Mouse (Mus musculus): Measurements from ENCODE around the gene Rad50. TPM values are rescaled to one million over a fixed set of nuclear protein-coding genes. Genes with fewer than 3 reads are reported as not detected.

The Rad50 gene
- polyA plus RNA-seq, 1 experiment, result 4.3 TPM

- Histone ChIP-seq H3K4me2 (ENCODE audit: low read depth) (no peak overlapping the region), H3K36me3 (ENCODE audit: control insufficient read depth, insufficient read depth) (no peaks in the 10 kb centered on the region), H3K27me3 (ENCODE audit: control insufficient read depth, insufficient read depth, insufficient read length) (no peaks in the 10 kb centered on the region), H3ac (ENCODE audit: control insufficient read depth, insufficient read length) (no peak overlapping the region), H3K4me3 (no peak overlapping the region), H3K79me2 (ENCODE audit: control insufficient read depth, insufficient read depth) (no peaks in the 10 kb centered on the region)
- TF ChIP-seq MYOG (IDR thresholded peaks at IDR 0.05; ENCODE audit: control insufficient read depth in 1 of 3, insufficient read depth in 1 of 3, insufficient read length in 2 of 3, low read depth in 2 of 3) (no peak), CEBPB (IDR thresholded peaks at IDR 0.05; ENCODE audit: insufficient read depth, poor library complexity, severe bottlenecking) (no peak), SRF (IDR thresholded peaks at IDR 0.05; ENCODE audit: control insufficient read depth, insufficient read length, low read depth) (no peak), POLR2A (IDR thresholded peaks at IDR 0.05; ENCODE audit: insufficient read length, low read depth) (no peak), USF1 (IDR thresholded peaks at IDR 0.05; ENCODE audit: low read depth) (no peak), MYOD1 (IDR thresholded peaks at IDR 0.05; ENCODE audit: control insufficient read depth in 1 of 3, insufficient read length in 2 of 3, low read depth in 2 of 3) (no peak), MAX (IDR thresholded peaks at IDR 0.05; ENCODE audit: low read depth) (no peak), E2F4 (IDR thresholded peaks at IDR 0.05; ENCODE audit: insufficient read depth) (no peak), TCF12 (IDR thresholded peaks at IDR 0.05; ENCODE audit: insufficient read depth, poor library complexity, severe bottlenecking) (no peak), REST (IDR thresholded peaks at IDR 0.05; ENCODE audit: insufficient read depth, insufficient read length) (no peak), TCF3 (IDR thresholded peaks at IDR 0.05; ENCODE audit: insufficient read length, low read depth) (no peak)
These were observed 25.1 kb upstream of the Rad50 start for GRCm38 (mm10) chr11:53732244-53732643.

- TF ChIP-seq CEBPB (IDR thresholded peaks at IDR 0.05; ENCODE audit: insufficient read depth, poor library complexity, severe bottlenecking) (no peak), REST (IDR thresholded peaks at IDR 0.05; ENCODE audit: insufficient read depth, insufficient read length) (no peak), TCF12 (IDR thresholded peaks at IDR 0.05; ENCODE audit: insufficient read depth, poor library complexity, severe bottlenecking) (no peak), MAX (IDR thresholded peaks at IDR 0.05; ENCODE audit: low read depth) (no peak), SRF (IDR thresholded peaks at IDR 0.05; ENCODE audit: control insufficient read depth, insufficient read length, low read depth) (no peak), POLR2A (IDR thresholded peaks at IDR 0.05; ENCODE audit: insufficient read length, low read depth) (no peak), MYOG (IDR thresholded peaks at IDR 0.05; ENCODE audit: control insufficient read depth in 1 of 3, insufficient read depth in 1 of 3, insufficient read length in 2 of 3, low read depth in 2 of 3) (no peak), E2F4 (IDR thresholded peaks at IDR 0.05; ENCODE audit: insufficient read depth) (no peak), TCF3 (IDR thresholded peaks at IDR 0.05; ENCODE audit: insufficient read length, low read depth) (no peak), POLR2AphosphoS2 (IDR thresholded peaks at IDR 0.05; ENCODE audit: insufficient read length, low read depth) (no peak), USF1 (IDR thresholded peaks at IDR 0.05; ENCODE audit: low read depth) (no peak), MYOD1 (IDR thresholded peaks at IDR 0.05; ENCODE audit: control insufficient read depth in 1 of 3, insufficient read length in 2 of 3, low read depth in 2 of 3) (no peak)
- Histone ChIP-seq H3K79me2 (ENCODE audit: control insufficient read depth, insufficient read depth) (no peaks in the 10 kb centered on the region), H3K4me3 (no peak overlapping the region), H3K27me3 (ENCODE audit: control insufficient read depth, insufficient read depth, insufficient read length) (no peaks in the 10 kb centered on the region), H3K4me2 (ENCODE audit: low read depth) (no peak overlapping the region), H3K36me3 (ENCODE audit: control insufficient read depth, insufficient read depth) (no peaks in the 10 kb centered on the region), H3ac (ENCODE audit: control insufficient read depth, insufficient read length) (no peak overlapping the region)
These were observed 24.3 kb upstream of the Rad50 start for GRCm38 (mm10) chr11:53731457-53731856.

DNA sequence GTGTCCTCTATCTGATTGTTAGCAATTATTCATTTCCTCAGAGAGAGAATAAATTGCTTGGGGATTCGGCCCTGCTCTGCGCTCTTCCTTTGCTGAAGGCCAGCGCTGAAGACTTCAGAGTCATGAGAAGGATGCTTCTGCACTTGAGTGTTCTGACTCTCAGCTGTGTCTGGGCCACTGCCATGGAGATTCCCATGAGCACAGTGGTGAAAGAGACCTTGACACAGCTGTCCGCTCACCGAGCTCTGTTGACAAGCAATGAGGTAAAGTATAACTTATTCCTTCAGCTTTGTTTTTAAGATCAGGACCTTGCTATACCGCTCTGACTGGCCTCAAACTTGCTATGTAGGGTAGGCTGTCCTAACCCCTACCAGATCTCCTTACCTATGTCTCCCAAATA lies 13.6 kb upstream of the Rad50 start, which contains the start of gene Il5:
TSS of gene Il5 (plus strand) at position 80 of the 400 bp plus-strand sequence.
- H3K4me2 ChIP-seq (ENCODE audit: low read depth), result no peak within 1 kb of the TSS
- H3K4me3 ChIP-seq, result no peak within 1 kb of the TSS
- no peaks in the 10 kb centered on the region for H3K79me2 ChIP-seq (ENCODE audit: control insufficient read depth, insufficient read depth)
- H3K27me3 ChIP-seq (ENCODE audit: control insufficient read depth, insufficient read depth, insufficient read length), result peaks cover 24% of the 10 kb centered on the region
- no peak within 1 kb of the TSS for H3ac ChIP-seq (ENCODE audit: control insufficient read depth, insufficient read length)
- no peaks in the 10 kb centered on the region for H3K36me3 ChIP-seq (ENCODE audit: control insufficient read depth, insufficient read depth)
- TF ChIP-seq MYOD1 (IDR thresholded peaks at IDR 0.05; ENCODE audit: control insufficient read depth in 1 of 3, insufficient read length in 2 of 3, low read depth in 2 of 3) (no peak), MYOG (IDR thresholded peaks at IDR 0.05; ENCODE audit: control insufficient read depth in 1 of 3, insufficient read depth in 1 of 3, insufficient read length in 2 of 3, low read depth in 2 of 3) (no peak), TCF12 (IDR thresholded peaks at IDR 0.05; ENCODE audit: insufficient read depth, poor library complexity, severe bottlenecking) (no peak), CEBPB (IDR thresholded peaks at IDR 0.05; ENCODE audit: insufficient read depth, poor library complexity, severe bottlenecking) (no peak), E2F4 (IDR thresholded peaks at IDR 0.05; ENCODE audit: insufficient read depth) (no peak), USF1 (IDR thresholded peaks at IDR 0.05; ENCODE audit: low read depth) (no peak), MAX (IDR thresholded peaks at IDR 0.05; ENCODE audit: low read depth) (no peak)

DNA sequence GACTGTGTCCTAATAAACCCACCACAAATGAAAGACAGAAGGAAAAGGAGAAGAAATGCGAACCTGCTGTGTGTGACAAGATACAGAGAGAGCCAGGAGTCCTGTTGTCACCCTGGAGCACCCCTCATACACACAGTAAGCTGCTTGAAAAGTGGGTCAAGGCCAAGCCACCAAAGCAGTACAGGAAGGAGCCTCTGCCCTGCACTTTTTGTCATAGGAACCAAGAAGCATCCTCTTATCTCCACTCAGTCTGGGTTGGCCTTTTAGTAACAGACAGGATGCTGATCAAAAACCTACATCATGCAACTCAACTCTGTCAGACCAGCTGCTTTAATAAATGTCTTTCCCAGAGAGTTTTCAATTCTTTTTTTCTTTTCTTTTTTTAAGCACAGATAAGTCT lies 12.6 kb upstream of the Rad50 start:
- Histone ChIP-seq H3K79me2 (ENCODE audit: control insufficient read depth, insufficient read depth) (no peaks in the 10 kb centered on the region), H3ac (ENCODE audit: control insufficient read depth, insufficient read length) (no peak overlapping the region), H3K4me2 (ENCODE audit: low read depth) (no peak overlapping the region), H3K27me3 (ENCODE audit: control insufficient read depth, insufficient read depth, insufficient read length) (peaks cover 24% of the 10 kb centered on the region), H3K36me3 (ENCODE audit: control insufficient read depth, insufficient read depth) (no peaks in the 10 kb centered on the region), H3K4me3 (no peak overlapping the region)
- TF ChIP-seq MAX (IDR thresholded peaks at IDR 0.05; ENCODE audit: low read depth), result no peak
- no peak for TF ChIP-seq POLR2AphosphoS2 (IDR thresholded peaks at IDR 0.05; ENCODE audit: insufficient read length, low read depth)
- no peak for TF ChIP-seq POLR2A (IDR thresholded peaks at IDR 0.05; ENCODE audit: insufficient read length, low read depth)
- no peak for TF ChIP-seq SRF (IDR thresholded peaks at IDR 0.05; ENCODE audit: control insufficient read depth, insufficient read length, low read depth)
- no peak for TF ChIP-seq REST (IDR thresholded peaks at IDR 0.05; ENCODE audit: insufficient read depth, insufficient read length)
- no peak for TF ChIP-seq TCF3 (IDR thresholded peaks at IDR 0.05; ENCODE audit: insufficient read length, low read depth)
- TF ChIP-seq CEBPB (IDR thresholded peaks at IDR 0.05; ENCODE audit: insufficient read depth, poor library complexity, severe bottlenecking), result no peak
- no peak for TF ChIP-seq MYOD1 (IDR thresholded peaks at IDR 0.05; ENCODE audit: control insufficient read depth in 1 of 3, insufficient read length in 2 of 3, low read depth in 2 of 3)
- TF ChIP-seq USF1 (IDR thresholded peaks at IDR 0.05; ENCODE audit: low read depth), result no peak
- TF ChIP-seq E2F4 (IDR thresholded peaks at IDR 0.05; ENCODE audit: insufficient read depth), result no peak
- TF ChIP-seq TCF12 (IDR thresholded peaks at IDR 0.05; ENCODE audit: insufficient read depth, poor library complexity, severe bottlenecking), result no peak
- TF ChIP-seq MYOG (IDR thresholded peaks at IDR 0.05; ENCODE audit: control insufficient read depth in 1 of 3, insufficient read depth in 1 of 3, insufficient read length in 2 of 3, low read depth in 2 of 3), result no peak

GRCm38 (mm10) chr11:53707718-53708009 lies 545 bp upstream of the Rad50 start:
- Histone ChIP-seq H3K27me3 (ENCODE audit: control insufficient read depth, insufficient read depth, insufficient read length) (no peaks in the 10 kb centered on the region), H3K36me3 (ENCODE audit: control insufficient read depth, insufficient read depth) (no peaks in the 10 kb centered on the region), H3K79me2 (ENCODE audit: control insufficient read depth, insufficient read depth) (peaks cover 7% of the 10 kb centered on the region), H3ac (ENCODE audit: control insufficient read depth, insufficient read length) (no peak overlapping the region), H3K4me3 (peak overlapping the region; percentile 54), H3K4me2 (ENCODE audit: low read depth) (peak overlapping the region; percentile 100)
- TF ChIP-seq MYOD1 (IDR thresholded peaks at IDR 0.05; ENCODE audit: control insufficient read depth in 1 of 3, insufficient read length in 2 of 3, low read depth in 2 of 3) (no peak), USF1 (IDR thresholded peaks at IDR 0.05; ENCODE audit: low read depth) (no peak), MYOG (IDR thresholded peaks at IDR 0.05; ENCODE audit: control insufficient read depth in 1 of 3, insufficient read depth in 1 of 3, insufficient read length in 2 of 3, low read depth in 2 of 3) (no peak), REST (IDR thresholded peaks at IDR 0.05; ENCODE audit: insufficient read depth, insufficient read length) (no peak), MAX (IDR thresholded peaks at IDR 0.05; ENCODE audit: low read depth) (no peak), SRF (IDR thresholded peaks at IDR 0.05; ENCODE audit: control insufficient read depth, insufficient read length, low read depth) (no peak), POLR2A (IDR thresholded peaks at IDR 0.05; ENCODE audit: insufficient read length, low read depth) (no peak), TCF3 (IDR thresholded peaks at IDR 0.05; ENCODE audit: insufficient read length, low read depth) (no peak), POLR2AphosphoS2 (IDR thresholded peaks at IDR 0.05; ENCODE audit: insufficient read length, low read depth) (no peak), CEBPB (IDR thresholded peaks at IDR 0.05; ENCODE audit: insufficient read depth, poor library complexity, severe bottlenecking) (no peak), E2F4 (IDR thresholded peaks at IDR 0.05; ENCODE audit: insufficient read depth) (no peak), TCF12 (IDR thresholded peaks at IDR 0.05; ENCODE audit: insufficient read depth, poor library complexity, severe bottlenecking) (no peak)
